Mouse (Mus musculus) liver, adult (tissue): ENCODE measurements around the gene Mindy1.

ENCODE experiments used
- GATA4 ChIP-seq: IDR thresholded peaks from 2 replicates; pipeline ENCODE4 v1.6.1; 2014; ENCODE audit warnings: mild to moderate bottlenecking, low read length; ENCODE audit not compliant: insufficient replicate concordance

Mindy1 gene

GRCm38 (mm10) chr3:95283589-95283941 lies 2.4 kb downstream of the Mindy1 start:
- no peak for TF ChIP-seq GATA4

GRCm38 (mm10) chr3:95284062-95284461 lies 2.9 kb downstream of the Mindy1 start:
- TF ChIP-seq GATA4 = no peak

GRCm38 (mm10) chr3:95284501-95285281 lies 3.5 kb downstream of the Mindy1 start:
- peak; percentile 63; the same call in 1 of the 2 replicates for TF ChIP-seq GATA4

- no peak for TF ChIP-seq GATA4
Measured at GRCm38 (mm10) chr3:95285390-95285789, 4.2 kb downstream of the Mindy1 start.

GRCm38 (mm10) chr3:95286011-95286410 lies 4.9 kb downstream of the Mindy1 start:
- TF ChIP-seq GATA4 = no peak

- peak; percentile 69; the same call in 1 of the 2 replicates for TF ChIP-seq GATA4
Measured at GRCm38 (mm10) chr3:95286510-95286909, 5.4 kb downstream of the Mindy1 start.

GRCm38 (mm10) chr3:95287541-95287940 lies 6.4 kb downstream of the Mindy1 start:
- no peak for TF ChIP-seq GATA4

- no peak for TF ChIP-seq GATA4
Measured at GRCm38 (mm10) chr3:95289419-95289818, 8.3 kb downstream of the Mindy1 start.

GRCm38 (mm10) chr3:95290156-95290555 lies 9.0 kb downstream of the Mindy1 start:
- TF ChIP-seq GATA4 = no peak

GRCm38 (mm10) chr3:95291041-95291440 lies 9.9 kb downstream of the Mindy1 start:
- TF ChIP-seq GATA4 = no peak

- no peak for TF ChIP-seq GATA4
Measured at GRCm38 (mm10) chr3:95292899-95293298, 11.8 kb downstream of the Mindy1 start.

GRCm38 (mm10) chr3:95293537-95293936 lies 12.4 kb downstream of the Mindy1 start:
- no peak for TF ChIP-seq GATA4

GRCm38 (mm10) chr3:95294316-95294715 lies 13.2 kb downstream of the Mindy1 start:
- no peak for TF ChIP-seq GATA4

GRCm38 (mm10) chr3:95294718-95295117 lies 13.6 kb downstream of the Mindy1 start:
- TF ChIP-seq GATA4 = no peak

- no peak for TF ChIP-seq GATA4
Measured at GRCm38 (mm10) chr3:95295321-95296102, 14.4 kb downstream of the Mindy1 start.

- no peak for TF ChIP-seq GATA4
Measured at GRCm38 (mm10) chr3:95296103-95296469, 14.9 kb downstream of the Mindy1 start.
